Mouse (Mus musculus) CH12.LX (cell line): Measurements from ENCODE around the gene Oprd1. TPM values are rescaled to one million over a fixed set of nuclear protein-coding genes. Genes with fewer than 3 reads are reported as not detected.

Experiments
- DNase-seq: peaks from one replicate; pipeline ENCODE4 v3.0.0-alpha.2; 2013; ENCODE audit errors: extremely low read depth
- H3K27ac ChIP-seq: 2 replicates; pipeline ENCODE4 v1.5.1; 2012; ENCODE audit warnings: low read depth, mild to moderate bottlenecking, control low read depth, moderate library complexity; ENCODE audit not compliant: insufficient read depth
- H3K27me3 ChIP-seq: replicated peaks from 2 replicates; pipeline ENCODE3; 2012; ENCODE audit warnings: inconsistent platforms
- H3K36me3 ChIP-seq, 2 experiments: replicated peaks in 1 of 2; 2 replicates each; pipeline versions ENCODE3 to v1.6.1; 2012; ENCODE audit warnings: inconsistent platforms in 1 of 2, low read length in 1 of 2, mild to moderate bottlenecking in 1 of 2, mixed read lengths in 1 of 2, moderate library complexity in 1 of 2; ENCODE audit not compliant: control insufficient read depth in 1 of 2, insufficient read depth in 1 of 2
- H3K4me1 ChIP-seq, 2 experiments: 2 replicates each; pipeline ENCODE4 v1.6.1; 2012; ENCODE audit warnings: inconsistent platforms in 1 of 2, moderate library complexity in 1 of 2; ENCODE audit not compliant: insufficient read depth in 2 of 2, control insufficient read depth in 1 of 2
- H3K4me2 ChIP-seq: 2 replicates; pipeline ENCODE4 v1.6.1; 2012; ENCODE audit warnings: low read depth, mild to moderate bottlenecking, control low read depth; ENCODE audit not compliant: poor library complexity, insufficient read depth, severe bottlenecking
- H3K4me3 ChIP-seq, 3 experiments: fragments of 150-350 bp in 1 of 3; sonication (generic) in 1 of 3; replicated peaks in 1 of 3; 2 replicates each; pipeline versions ENCODE3 to v1.5.1; 2011 to 2012; ENCODE audit warnings: low read depth in 2 of 3, low read length in 2 of 3, mild to moderate bottlenecking in 2 of 3, moderate library complexity in 2 of 3, control low read depth in 1 of 3, improper control_type of control experiment in 1 of 3, inconsistent platforms in 1 of 3, mixed read lengths in 1 of 3; ENCODE audit not compliant: poor library complexity in 1 of 3
- H3K79me2 ChIP-seq: replicated peaks from 2 replicates; pipeline ENCODE4 v1.6.1; 2012; ENCODE audit warnings: mild to moderate bottlenecking, moderate library complexity; ENCODE audit not compliant: control insufficient read depth, poor library complexity, insufficient read depth, severe bottlenecking; ENCODE audit errors: extremely low read depth
- H3K9ac ChIP-seq: 2 replicates; pipeline ENCODE4 v1.6.1; 2012; ENCODE audit warnings: low read depth, mild to moderate bottlenecking, control low read depth, moderate library complexity; ENCODE audit not compliant: insufficient read depth
- H3K9me3 ChIP-seq: replicated peaks from 2 replicates; pipeline ENCODE3; 2012; ENCODE audit warnings: low read length, inconsistent platforms, mixed read lengths
- BHLHE40 ChIP-seq: IDR thresholded peaks from 2 replicates; pipeline ENCODE4 v1.6.1; 2011; ENCODE audit warnings: mild to moderate bottlenecking, low read depth, low read length, improper control_type of control experiment
- CHD1 ChIP-seq: IDR thresholded peaks from 2 replicates; pipeline ENCODE4 v1.6.1; 2012; ENCODE audit warnings: low read depth, low read length, improper control_type of control experiment, inconsistent platforms
- CHD2 ChIP-seq: IDR thresholded peaks from 2 replicates; pipeline ENCODE4 v1.6.1; 2011; ENCODE audit warnings: low read length, improper control_type of control experiment
- EP300 ChIP-seq: IDR thresholded peaks from 2 replicates; pipeline ENCODE4 v1.6.1; 2011; ENCODE audit warnings: low read length, improper control_type of control experiment
- ETS1 ChIP-seq: conservative IDR thresholded peaks from 2 replicates; pipeline ENCODE4 v1.6.1; 2012; ENCODE audit warnings: low read depth, mild to moderate bottlenecking, inconsistent platforms, low read length, improper control_type of control experiment, moderate library complexity
- HCFC1 ChIP-seq: IDR thresholded peaks from 2 replicates; pipeline ENCODE4 v1.6.1; 2012; ENCODE audit warnings: low read depth, mild to moderate bottlenecking, inconsistent platforms, low read length, improper control_type of control experiment
- IRF4 ChIP-seq: IDR thresholded peaks from 2 replicates; pipeline ENCODE4 v1.6.1; 2014; ENCODE audit warnings: low read depth, mild to moderate bottlenecking, inconsistent platforms, low read length, improper control_type of control experiment
- JUN ChIP-seq: IDR thresholded peaks from 2 replicates; pipeline ENCODE4 v1.6.1; 2011; ENCODE audit warnings: low read depth, mild to moderate bottlenecking, low read length, improper control_type of control experiment, moderate library complexity; ENCODE audit not compliant: insufficient read depth
- MAFK ChIP-seq: IDR thresholded peaks from 2 replicates; pipeline ENCODE4 v1.6.1; 2011; ENCODE audit warnings: low read length, improper control_type of control experiment; ENCODE audit not compliant: insufficient replicate concordance
- MAX ChIP-seq: IDR thresholded peaks from 2 replicates; pipeline ENCODE4 v1.6.1; 2011; ENCODE audit warnings: low read length, improper control_type of control experiment
- MAZ ChIP-seq: IDR thresholded peaks from 2 replicates; pipeline ENCODE4 v1.6.1; 2012; ENCODE audit warnings: low read depth, mild to moderate bottlenecking, inconsistent platforms, low read length, improper control_type of control experiment, moderate library complexity
- MYC ChIP-seq: IDR thresholded peaks from 2 replicates; pipeline ENCODE4 v1.6.1; 2011; ENCODE audit warnings: low read depth, mild to moderate bottlenecking, improper control_type of control experiment, low read length
- NELFE ChIP-seq: IDR thresholded peaks from 2 replicates; pipeline ENCODE4 v1.6.1; 2011; ENCODE audit warnings: low read depth, low read length, improper control_type of control experiment
- NRF1 ChIP-seq: IDR thresholded peaks from 2 replicates; pipeline ENCODE4 v1.6.1; 2014; ENCODE audit warnings: low read depth, mild to moderate bottlenecking, inconsistent platforms, low read length, improper control_type of control experiment, moderate library complexity
- POLR2A ChIP-seq: IDR thresholded peaks from 2 replicates; pipeline ENCODE4 v1.6.1; 2011; ENCODE audit warnings: low read depth, mild to moderate bottlenecking, improper control_type of control experiment, low read length
- RAD21 ChIP-seq: IDR thresholded peaks from 2 replicates; pipeline ENCODE4 v1.6.1; 2011; ENCODE audit warnings: low read depth, mild to moderate bottlenecking, low read length, improper control_type of control experiment, moderate library complexity
- RCOR1 ChIP-seq: conservative IDR thresholded peaks from 2 replicates; pipeline ENCODE4 v1.6.1; 2012; ENCODE audit warnings: low read depth, mild to moderate bottlenecking, inconsistent platforms, low read length, improper control_type of control experiment
- SIN3A ChIP-seq: IDR thresholded peaks from 2 replicates; pipeline ENCODE4 v1.6.1; 2012; ENCODE audit warnings: low read length, improper control_type of control experiment, inconsistent platforms
- SMC3 ChIP-seq: IDR thresholded peaks from 2 replicates; pipeline ENCODE4 v1.6.1; 2011; ENCODE audit warnings: low read depth, low read length, improper control_type of control experiment
- TCF12 ChIP-seq: IDR thresholded peaks from 2 replicates; pipeline ENCODE4 v1.6.1; 2014; ENCODE audit warnings: low read depth, mild to moderate bottlenecking, inconsistent platforms, low read length, improper control_type of control experiment
- UBTF ChIP-seq: IDR thresholded peaks from 2 replicates; pipeline ENCODE4 v1.6.1; 2012; ENCODE audit warnings: low read depth, mild to moderate bottlenecking, inconsistent platforms, low read length, improper control_type of control experiment, moderate library complexity
- USF1 ChIP-seq: IDR thresholded peaks from 2 replicates; pipeline ENCODE4 v1.6.1; 2014; ENCODE audit warnings: low read depth, mild to moderate bottlenecking, inconsistent platforms, low read length, improper control_type of control experiment
- USF2 ChIP-seq: conservative IDR thresholded peaks from 2 replicates; pipeline ENCODE4 v1.6.1; 2011; ENCODE audit warnings: low read depth, low read length, improper control_type of control experiment
- ZC3H11A ChIP-seq: IDR thresholded peaks from 2 replicates; pipeline ENCODE4 v1.6.1; 2012; ENCODE audit warnings: low read depth, mild to moderate bottlenecking, inconsistent platforms, low read length, improper control_type of control experiment
- ZMIZ1 ChIP-seq: IDR thresholded peaks from 2 replicates; pipeline ENCODE4 v1.6.1; 2012; ENCODE audit warnings: low read depth, mild to moderate bottlenecking, inconsistent platforms, low read length, improper control_type of control experiment
- ZNF384 ChIP-seq: IDR thresholded peaks from 2 replicates; pipeline ENCODE4 v1.6.1; 2012; ENCODE audit warnings: low read depth, low read length, improper control_type of control experiment, inconsistent platforms
- dilution Hi-C: fragments of 300-500 bp; cut with MboI; formaldehyde crosslinking; loops from 2 replicates; pipeline ENCODE4 v1.14.3; 2020; ENCODE audit warnings: low sequenced_read_pairs; ENCODE audit not compliant: extremely low pct_unique_long_range_greater_than_20kb, extremely low pct_ligation_motif_present
- in situ Hi-C: fragments of 300-500 bp; cut with MboI; formaldehyde crosslinking; loops from 3 replicates; pipeline ENCODE4 v1.14.3; 2019; ENCODE audit warnings: low sequenced_read_pairs, low pct_ligation_motif_present, low pct_unique_long_range_greater_than_20kb, mixed read lengths
- polyA plus RNA-seq: library from polyadenylated mRNA; unstranded; fragments of >175 nt; gene quantifications from 2 replicates; pipeline ENCODE4 v1.2.1, GENCODE M21; 2012; ENCODE audit warnings: low read depth; ENCODE audit not compliant: insufficient read length
- total RNA-seq, 2 experiments: library from RNA; depleted of rRNA; stranded (reverse); fragments of 300-350 nt in 1 of 2; fragments of >200 nt in 1 of 2; gene quantifications; 2 replicates each; pipeline ENCODE4 v1.2.3; 2012 to 2014

The Oprd1 gene
- total and polyA plus RNA-seq, 3 experiments, result not detected

DNA sequence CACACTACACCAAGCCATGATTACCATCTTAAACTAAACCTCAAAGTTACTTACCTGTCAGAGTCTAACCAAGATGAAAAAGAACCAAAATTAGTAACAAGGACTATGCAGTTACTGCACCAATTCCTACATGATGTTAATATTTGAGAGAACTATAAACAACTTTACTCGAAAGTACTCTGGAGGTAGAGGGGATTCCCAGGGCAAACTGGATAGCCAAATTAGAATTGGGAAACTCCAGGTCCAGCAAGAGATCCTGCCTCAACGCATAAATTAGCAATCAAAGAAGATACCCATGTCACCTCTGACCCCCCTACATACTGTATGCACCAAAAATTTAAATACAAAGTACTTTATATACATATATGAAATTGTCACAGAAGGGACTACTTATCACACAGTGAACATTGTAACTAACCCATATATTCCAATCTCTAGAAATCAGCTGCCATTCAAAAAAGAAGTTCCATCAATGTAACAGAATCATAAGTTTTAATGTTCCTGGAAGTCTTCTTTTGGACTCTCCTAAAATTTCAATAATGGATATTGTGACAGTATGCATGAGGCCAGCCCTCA lies 43.6 kb upstream of the Oprd1 start (continued):
- TF ChIP-seq IRF4 (peak; percentile 51), NRF1 (no peak)
- TF ChIP-seq, all 38 proteins: peak for 7

DNA sequence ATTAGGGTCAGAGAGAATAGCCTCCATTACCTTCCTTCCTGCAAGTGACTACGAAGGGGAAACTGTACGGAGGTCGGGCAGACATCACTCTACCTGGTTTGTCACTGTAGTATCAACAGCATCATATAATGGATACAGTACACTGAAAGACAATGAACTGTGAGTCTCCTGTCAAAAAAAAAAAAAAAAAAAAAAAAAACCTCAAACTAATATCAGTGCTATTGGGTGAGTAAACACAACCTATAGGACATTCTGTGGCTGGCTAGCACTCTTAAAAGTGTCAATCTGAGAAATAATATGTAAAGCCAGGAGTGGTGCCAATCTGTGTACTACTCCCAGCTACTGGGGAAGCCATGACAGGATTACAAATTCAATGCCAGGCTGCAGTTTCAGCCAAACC lies 38.9 kb upstream of the Oprd1 start:
- Histone ChIP-seq H3K27me3 (no peaks in the 10 kb centered on the region), H3K4me2 (no peak overlapping the region), H3K36me3 (peaks cover 12 to 45% of the 10 kb centered on the region in 2 experiments), H3K9ac (no peak overlapping the region), H3K79me2 (peaks cover 29% of the 10 kb centered on the region), H3K9me3 (no peaks in the 10 kb centered on the region), H3K4me1 (peaks cover 12 to 89% of the 10 kb centered on the region in 2 experiments), H3K27ac (peak overlapping the region; percentile 29; the same call in 1 of the 2 replicates), H3K4me3 (no peak overlapping the region)
- DNase-seq, result no peak
- dilution Hi-C loops (no loop called here), in situ Hi-C loops (loop anchor here (5.0 to 25.0 kb wide), 2 partner anchors 84 to 229 kb away; partner anchors contain the start of gene Phactr4)
- TF ChIP-seq ZNF384 (peak; percentile 64), HCFC1 (no peak)

DNA sequence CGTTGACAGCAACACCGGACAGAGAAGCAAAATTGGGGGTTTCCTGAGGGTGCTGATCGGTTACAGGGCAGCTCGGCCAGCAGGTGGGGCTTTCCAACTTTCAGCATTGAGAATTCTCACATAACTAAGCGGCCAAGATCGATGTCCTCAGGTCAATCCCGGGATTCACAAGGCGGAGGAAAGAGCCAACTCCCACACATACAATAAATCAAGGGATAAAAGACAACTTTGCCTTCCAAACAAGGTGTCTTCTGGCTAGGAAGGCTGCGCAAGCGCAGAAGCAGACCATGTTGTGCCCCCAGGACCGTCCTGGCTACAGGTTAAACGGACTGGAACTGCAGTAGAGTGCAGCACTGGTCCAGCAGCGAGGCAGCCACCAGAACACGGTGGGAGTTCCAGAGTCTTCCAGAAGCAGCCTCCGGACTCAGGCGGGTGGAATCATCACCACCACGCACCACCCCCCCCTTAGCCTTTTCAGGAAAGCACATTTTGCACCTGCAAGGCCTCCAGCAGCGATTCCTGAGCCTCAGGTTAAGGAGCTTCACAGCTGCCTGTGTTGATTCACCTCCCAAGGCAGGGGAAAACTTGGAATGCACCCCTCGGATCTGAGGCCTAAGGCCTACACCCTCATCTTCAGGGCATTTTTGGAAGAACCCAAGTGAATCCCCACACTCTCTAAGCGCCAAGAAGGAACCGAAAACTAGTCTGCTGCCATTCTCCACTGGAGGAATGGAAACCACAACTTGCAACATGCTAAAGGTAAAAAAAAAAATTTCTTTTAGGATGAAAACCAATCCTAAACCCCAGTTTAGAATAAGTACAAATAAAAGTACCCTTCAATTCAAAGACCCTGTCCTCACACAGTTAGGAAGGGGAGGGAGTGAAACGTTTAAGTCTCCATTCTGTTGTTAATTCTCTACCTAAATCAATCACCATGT lies 37.7 kb upstream of the Oprd1 start:
- peak overlapping the region; percentile 42 for H3K9ac ChIP-seq
- H3K4me2 ChIP-seq, result peak overlapping the region; percentile 73
- H3K9me3 ChIP-seq, result no peaks in the 10 kb centered on the region
- H3K36me3 ChIP-seq, result peaks cover 12 to 39% of the 10 kb centered on the region in 2 experiments
- H3K4me1 ChIP-seq, result peaks cover 10 to 77% of the 10 kb centered on the region in 2 experiments
- H3K79me2 ChIP-seq, result peaks cover 20% of the 10 kb centered on the region
- dilution Hi-C loops (no loop called here), in situ Hi-C loops (loop anchor here (5.0 to 25.0 kb wide), 2 partner anchors 85 to 230 kb away; partner anchors contain the start of gene Phactr4)
- H3K4me3 ChIP-seq, result no peak overlapping the region
- peak overlapping the region; percentile 78 for H3K27ac ChIP-seq
- H3K27me3 ChIP-seq, result no peaks in the 10 kb centered on the region
- peak; percentile 47 for DNase-seq
- TF ChIP-seq MAZ (no peak), CHD2 (peak; percentile 26), ZNF384 (peak; percentile 86), ETS1 (no peak), BHLHE40 (peak; percentile 46; the same call in 1 of the 2 replicates), RAD21 (peak; percentile 27), ZMIZ1 (no peak), ZC3H11A (no peak), MAX (no peak), CHD1 (no peak), MAFK (no peak), NRF1 (peak; percentile 65), TCF12 (no peak), USF2 (no peak), RCOR1 (peak; percentile 55; the same call in 1 of the 2 replicates), HCFC1 (no peak), POLR2A (no peak), NELFE (no peak), JUN (no peak), EP300 (peak; percentile 83), USF1 (no peak), IRF4 (peak; percentile 71), MYC (0 out of 2 replicates have a peak, but pooled peaks have one; percentile 9), UBTF (no peak), SMC3 (peak; percentile 59), SIN3A (0 out of 2 replicates have a peak, but pooled peaks have one; percentile 56)
